Mouse (Mus musculus) neural tube, embryonic 11.5 days (tissue): ENCODE data around the gene Armc2. TPM values are rescaled to one million over a fixed set of nuclear protein-coding genes. Genes with fewer than 3 reads are reported as not detected.

Experiments used
- ATAC-seq: fragments of 200-750 bp; cut with Nextera tagmentation; 2 replicates; pipeline ENCODE4 v1.8.0; 2017; ENCODE audit warnings: moderate number of reproducible peaks, mild to moderate bottlenecking, moderate TSS enrichment, moderate library complexity; ENCODE audit not compliant: insufficient read depth, low FRiP score, low TSS enrichment
- DNase-seq: peaks from one replicate; pipeline ENCODE4 v3.0.0-alpha.2; 2015; ENCODE audit warnings: low spot score
- H3K27ac ChIP-seq: fragments of 300-500 bp; sonication (generic); 2 replicates; pipeline ENCODE4 v1.5.1; 2014; ENCODE audit warnings: low read depth, mild to moderate bottlenecking, low read length
- H3K27me3 ChIP-seq: fragments of 300-500 bp; sonication (generic); 2 replicates; pipeline ENCODE4 v1.6.1; 2014; ENCODE audit warnings: mild to moderate bottlenecking, low read length, mixed read lengths; ENCODE audit not compliant: control insufficient read depth, insufficient read depth
- H3K36me3 ChIP-seq: fragments of 300-500 bp; sonication (generic); 2 replicates; pipeline ENCODE4 v1.6.1; 2014; ENCODE audit warnings: mild to moderate bottlenecking, low read length, moderate library complexity, mixed read lengths; ENCODE audit not compliant: control insufficient read depth, insufficient read depth
- H3K4me1 ChIP-seq: fragments of 300-500 bp; sonication (generic); 2 replicates; pipeline ENCODE4 v1.6.1; 2014; ENCODE audit warnings: low read length, mixed read lengths; ENCODE audit not compliant: control insufficient read depth, insufficient read depth
- H3K4me2 ChIP-seq: fragments of 300-500 bp; sonication (generic); 2 replicates; pipeline ENCODE4 v1.6.1; 2014; ENCODE audit warnings: low read depth, mild to moderate bottlenecking, moderate library complexity
- H3K4me3 ChIP-seq: fragments of 300-500 bp; sonication (generic); 2 replicates; pipeline ENCODE4 v1.5.1; 2014; ENCODE audit warnings: low read depth, low read length
- H3K9ac ChIP-seq: fragments of 300-500 bp; sonication (generic); 2 replicates; pipeline ENCODE4 v1.6.1; 2014; ENCODE audit warnings: mild to moderate bottlenecking, low read length
- H3K9me3 ChIP-seq: fragments of 300-500 bp; sonication (generic); 2 replicates; pipeline ENCODE4 v1.6.1; 2016; ENCODE audit warnings: low read length; ENCODE audit not compliant: control insufficient read depth
- WGBS: fragments of 180-500 bp; shearing (Covaris S2); extraction: QIAGEN DNeasy Blood & Tissue Kit; methylation state at CpG from one replicate; pipeline ENCODE4 v1.1.7; 2014; 5-methylcytosine and 5-hydroxymethylcytosine counted together
- polyA plus RNA-seq: library from polyadenylated mRNA; unstranded; fragments of >200 nt; fragmentation: Nextera tagmentation; extraction: Ambion mirVana; gene quantifications from 2 replicates; pipeline ENCODE4 v1.2.1, GENCODE M21; 2014

The Armc2 gene
- polyA plus RNA-seq, 1 experiment from 2014 or later, result 2.2 TPM

GRCm38 (mm10) chr10:41991364-41992058 lies 26.7 kb downstream of the Armc2 start:
- H3K4me3 ChIP-seq, result no peak overlapping the region
- WGBS, result 28% methylated on average over 14 of the region's 14 CpGs
- DNase-seq, result no peak

DNA sequence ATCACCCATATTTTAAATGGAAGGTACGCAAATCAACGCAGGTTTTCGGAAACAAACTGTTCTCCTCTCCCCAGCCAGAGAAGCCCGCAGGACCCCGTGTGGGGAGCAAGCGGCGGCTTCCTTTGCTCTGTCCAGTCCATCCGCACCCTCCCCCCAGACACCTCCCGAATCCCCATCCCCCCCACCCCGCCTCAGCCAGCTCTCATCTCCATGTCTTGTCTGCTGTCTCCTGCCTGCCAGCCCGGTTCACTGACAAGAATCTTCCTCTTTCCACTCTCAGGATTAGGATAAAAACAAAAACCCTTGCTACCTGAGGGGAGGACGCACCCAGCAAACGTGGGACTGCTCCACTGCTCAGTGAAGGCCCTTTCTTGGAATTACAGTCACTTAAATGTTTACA lies 27.3 kb downstream of the Armc2 start:
- ATAC-seq, result no peak
- Histone ChIP-seq H3K4me3 (no peak overlapping the region), H3K4me1 (no peaks in the 10 kb centered on the region), H3K27ac (no peak overlapping the region), H3K36me3 (no peaks in the 10 kb centered on the region), H3K9me3 (no peaks in the 10 kb centered on the region), H3K27me3 (no peaks in the 10 kb centered on the region), H3K4me2 (no peak overlapping the region), H3K9ac (no peak overlapping the region)
- 21% methylated on average over 13 of the region's 13 CpGs for WGBS
- no peak for DNase-seq

More at GRCm38 (mm10) chr10:41991364-41992058, 26.7 kb downstream of the Armc2 start:
- Histone ChIP-seq H3K27me3 (no peaks in the 10 kb centered on the region), H3K4me1 (no peaks in the 10 kb centered on the region), H3K27ac (no peak overlapping the region), H3K36me3 (no peaks in the 10 kb centered on the region), H3K4me2 (no peak overlapping the region), H3K9ac (no peak overlapping the region), H3K9me3 (no peaks in the 10 kb centered on the region)
- ATAC-seq, result no peak

DNA sequence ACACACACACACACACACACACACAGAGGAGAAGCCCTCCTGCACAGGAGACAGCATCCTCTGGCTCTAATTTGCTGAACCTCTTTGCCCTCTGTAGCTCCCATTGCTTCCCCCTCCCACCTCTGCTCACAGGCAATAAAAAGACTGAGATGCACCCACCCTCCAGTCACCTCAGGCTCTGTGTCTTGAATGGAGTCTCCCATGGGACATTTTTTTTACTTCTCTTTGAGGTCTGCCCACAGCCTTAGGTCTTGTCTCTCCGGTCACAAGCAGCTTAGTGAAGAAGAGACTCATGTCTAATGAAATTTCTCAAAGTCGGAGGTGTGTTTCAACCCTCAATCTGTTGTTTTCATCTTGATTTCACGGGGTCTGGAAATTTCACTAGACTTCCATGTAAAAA lies 29.3 kb downstream of the Armc2 start:
- Histone ChIP-seq H3K27me3 (no peaks in the 10 kb centered on the region), H3K27ac (no peak overlapping the region), H3K9ac (no peak overlapping the region), H3K4me1 (no peaks in the 10 kb centered on the region), H3K4me2 (no peak overlapping the region), H3K4me3 (no peak overlapping the region), H3K36me3 (no peaks in the 10 kb centered on the region), H3K9me3 (no peaks in the 10 kb centered on the region)
- 87% methylated on average over 3 of the region's 3 CpGs for WGBS
- DNase-seq (no peak), ATAC-seq (no peak)

GRCm38 (mm10) chr10:41986126-41986525 lies 32.1 kb downstream of the Armc2 start:
- H3K4me2 ChIP-seq, result no peak overlapping the region
- H3K36me3 ChIP-seq, result no peaks in the 10 kb centered on the region
- H3K4me3 ChIP-seq, result no peak overlapping the region
- H3K9me3 ChIP-seq, result no peaks in the 10 kb centered on the region
- no peak overlapping the region for H3K27ac ChIP-seq
- WGBS, result 87% methylated on average over 8 of the region's 8 CpGs
- no peak for ATAC-seq
- no peak overlapping the region for H3K9ac ChIP-seq
- DNase-seq, result no peak
- H3K27me3 ChIP-seq, result no peaks in the 10 kb centered on the region
- H3K4me1 ChIP-seq, result no peaks in the 10 kb centered on the region

DNA sequence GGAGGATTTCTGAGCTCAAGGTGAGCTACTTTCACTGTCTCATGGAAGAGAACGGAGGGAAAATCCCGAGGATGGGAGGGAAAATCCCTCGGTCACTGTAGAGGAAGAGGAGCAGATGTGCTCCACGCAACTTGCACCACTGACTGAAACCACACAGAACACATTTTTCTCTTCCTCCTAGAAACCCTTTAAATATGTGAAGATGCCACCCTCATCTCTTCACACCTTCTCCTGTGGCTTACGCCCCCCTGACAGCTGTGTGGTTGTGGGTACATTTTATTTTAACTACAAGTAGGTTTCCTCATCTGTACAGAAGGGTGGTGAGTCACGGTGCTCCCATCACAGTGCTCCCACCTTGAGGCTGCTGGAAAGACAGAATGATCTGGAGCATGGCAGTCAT lies 34.0 kb downstream of the Armc2 start:
- Histone ChIP-seq H3K9ac (no peak overlapping the region), H3K4me3 (no peak overlapping the region), H3K4me1 (no peaks in the 10 kb centered on the region), H3K27me3 (no peaks in the 10 kb centered on the region), H3K36me3 (no peaks in the 10 kb centered on the region), H3K9me3 (no peaks in the 10 kb centered on the region), H3K27ac (no peak overlapping the region), H3K4me2 (no peak overlapping the region)
- no peak for DNase-seq
- no peak for ATAC-seq
- 93% methylated on average over 6 of the region's 6 CpGs for WGBS

DNA sequence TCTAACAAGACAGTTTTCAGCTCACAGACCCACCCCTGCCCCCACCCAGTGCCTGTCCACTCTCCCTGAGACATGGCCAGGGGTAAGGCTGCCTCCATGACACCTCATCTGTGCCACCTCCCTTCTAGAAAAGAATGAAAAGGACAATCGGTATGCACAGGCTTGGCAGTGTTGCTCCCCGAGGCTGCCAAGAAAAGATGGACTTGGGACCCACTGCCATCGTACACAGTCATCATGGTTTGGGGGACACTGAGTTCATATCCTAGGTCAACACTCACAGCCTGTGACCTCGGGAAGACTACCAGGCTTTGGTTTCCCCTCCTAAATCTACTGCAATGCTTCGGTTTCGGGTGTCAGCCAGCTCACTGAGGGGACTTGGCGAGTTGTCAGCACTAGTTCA lies 35.4 kb downstream of the Armc2 start:
- H3K36me3 ChIP-seq, result no peaks in the 10 kb centered on the region
- no peak overlapping the region for H3K27ac ChIP-seq
- no peak for ATAC-seq
- DNase-seq, result no peak
- H3K4me3 ChIP-seq, result no peak overlapping the region
- H3K4me2 ChIP-seq, result no peak overlapping the region
- 77% methylated on average over 7 of the region's 7 CpGs for WGBS
- H3K27me3 ChIP-seq, result no peaks in the 10 kb centered on the region
- no peaks in the 10 kb centered on the region for H3K9me3 ChIP-seq
- no peak overlapping the region for H3K9ac ChIP-seq
- H3K4me1 ChIP-seq, result no peaks in the 10 kb centered on the region

DNA sequence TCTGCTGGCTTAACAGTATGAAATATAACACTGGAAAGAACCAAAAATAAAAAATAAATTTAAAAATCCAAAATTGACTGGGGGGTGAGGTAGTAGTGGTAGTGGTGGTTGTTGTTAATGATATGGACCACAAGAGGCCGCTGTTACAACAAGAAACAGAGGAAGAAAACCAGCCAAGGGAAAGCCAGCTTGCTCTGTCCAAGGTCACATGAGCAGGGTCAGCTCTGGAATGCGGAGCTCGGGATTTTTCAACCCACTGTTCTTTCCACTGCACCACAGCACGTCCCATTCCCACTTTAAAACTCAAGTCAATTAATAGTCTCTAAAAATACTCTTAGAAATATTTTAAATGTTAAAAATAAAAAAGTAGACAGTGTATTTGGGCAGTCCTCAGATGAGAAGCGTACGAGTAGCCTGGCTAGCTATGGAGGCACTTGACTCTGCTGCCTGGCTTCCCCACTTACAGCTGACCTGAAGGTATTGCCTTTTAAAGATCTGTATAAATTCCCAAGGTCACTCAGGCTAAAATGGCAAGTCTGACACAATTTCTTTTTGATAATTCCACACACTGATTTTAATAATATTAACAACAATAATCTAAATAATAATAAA lies 37.4 kb downstream of the Armc2 start:
- 30% methylated on average over 6 of the region's 6 CpGs for WGBS
- no peak overlapping the region for H3K4me3 ChIP-seq
- no peak overlapping the region for H3K4me2 ChIP-seq
- ATAC-seq, result peak; percentile 35; the same call in 1 of the 2 replicates
- H3K4me1 ChIP-seq, result no peaks in the 10 kb centered on the region
- H3K9me3 ChIP-seq, result no peaks in the 10 kb centered on the region
- H3K27ac ChIP-seq, result no peak overlapping the region
- no peak overlapping the region for H3K9ac ChIP-seq
- H3K36me3 ChIP-seq, result no peaks in the 10 kb centered on the region
- no peaks in the 10 kb centered on the region for H3K27me3 ChIP-seq
- DNase-seq, result peak; percentile 62

- no peak overlapping the region for H3K9ac ChIP-seq
- H3K4me1 ChIP-seq, result no peaks in the 10 kb centered on the region
- no peak overlapping the region for H3K4me2 ChIP-seq
- ATAC-seq, result no peak
- H3K27ac ChIP-seq, result no peak overlapping the region
- no peaks in the 10 kb centered on the region for H3K27me3 ChIP-seq
- WGBS, result 86% methylated on average over 7 of the region's 7 CpGs
- no peak overlapping the region for H3K4me3 ChIP-seq
- no peaks in the 10 kb centered on the region for H3K9me3 ChIP-seq
- no peaks in the 10 kb centered on the region for H3K36me3 ChIP-seq
- no peak for DNase-seq
These were observed 39.6 kb downstream of the Armc2 start for GRCm38 (mm10) chr10:41978403-41979234.
